Mouse (Mus musculus): ENCODE data around the gene Pex11g. TPM values are rescaled to one million over a fixed set of nuclear protein-coding genes. Genes with fewer than 3 reads are reported as not detected.

The Pex11g gene
- total and polyA plus RNA-seq, 2 experiments from 2014 or later: 1.8 to 3.1 TPM

DNA sequence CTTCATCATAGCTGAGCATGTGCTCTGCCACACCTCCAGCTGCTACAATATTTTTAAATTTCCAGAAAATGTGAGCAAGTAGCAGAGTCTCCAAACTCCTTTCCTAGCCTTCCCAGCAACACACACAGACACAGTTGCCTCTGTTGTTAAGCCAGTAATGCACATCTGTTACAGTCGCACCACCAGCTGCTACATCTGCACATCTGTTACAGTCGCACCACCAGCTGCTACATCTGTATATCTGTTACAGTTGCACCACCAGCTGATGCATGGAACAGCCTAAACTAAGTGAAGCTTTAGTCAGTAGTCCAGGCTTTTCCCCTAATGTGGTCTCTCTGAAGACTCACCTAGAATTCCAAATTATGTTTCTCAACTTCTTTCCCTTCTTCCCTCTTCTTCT, 39.1 kb downstream of the Pex11g start:
- WGBS: 92% methylated on average over 2 of the region's 2 CpGs
- ATAC-seq (ENCODE audit: low FRiP score): no peak
- H3K36me3 ChIP-seq (ENCODE audit: insufficient read depth, low read length): peaks cover 18% of the 10 kb centered on the region

GRCm38 (mm10) chr8:3426211-3426610, 41.3 kb downstream of the Pex11g start:
- Histone ChIP-seq H3K9ac (replicated peaks; ENCODE audit: low read length, poor library complexity, severe bottlenecking) (no peak overlapping the region), H3K4me2 (ENCODE audit: low read depth, low read length, poor library complexity, severe bottlenecking) (no peak overlapping the region), H3K4me1 (ENCODE audit: insufficient read depth, low read length) (no peaks in the 10 kb centered on the region), H3K36me3 (ENCODE audit: insufficient read depth, low read length) (0 out of 2 replicates have a peak, but pooled peaks cover 6% of the 10 kb centered on the region), H3K4me3 (ENCODE audit: low read depth, low read length) (no peak overlapping the region), H3K27ac (ENCODE audit: low read depth, low read length) (no peak overlapping the region), H3K27me3 (ENCODE audit: insufficient read depth, low read length) (no peaks in the 10 kb centered on the region), H3K9me3 (ENCODE audit: low read length) (no peaks in the 10 kb centered on the region)
- ATAC-seq (ENCODE audit: low FRiP score) (no peak), DNase-seq (ENCODE audit: low spot score) (no peak)
- no peak for TF ChIP-seq CTCF (IDR thresholded peaks at IDR 0.05)
- 91% methylated on average over 3 of the region's 3 CpGs for WGBS

More for the DNA sequence above, 39.1 kb downstream of the Pex11g start:
- no peak overlapping the region for H3K4me3 ChIP-seq (ENCODE audit: low read depth, low read length)
- no peaks in the 10 kb centered on the region for H3K27me3 ChIP-seq (ENCODE audit: insufficient read depth, low read length)
- no peaks in the 10 kb centered on the region for H3K4me1 ChIP-seq (ENCODE audit: insufficient read depth, low read length)
- no peak for TF ChIP-seq CTCF (IDR thresholded peaks at IDR 0.05)
- H3K9me3 ChIP-seq (ENCODE audit: low read length): no peaks in the 10 kb centered on the region
- no peak for DNase-seq (ENCODE audit: low spot score)
- H3K27ac ChIP-seq (ENCODE audit: low read depth, low read length): no peak overlapping the region
- no peak overlapping the region for H3K9ac ChIP-seq (replicated peaks; ENCODE audit: low read length, poor library complexity, severe bottlenecking)
- H3K4me2 ChIP-seq (ENCODE audit: low read depth, low read length, poor library complexity, severe bottlenecking): no peak overlapping the region

DNA sequence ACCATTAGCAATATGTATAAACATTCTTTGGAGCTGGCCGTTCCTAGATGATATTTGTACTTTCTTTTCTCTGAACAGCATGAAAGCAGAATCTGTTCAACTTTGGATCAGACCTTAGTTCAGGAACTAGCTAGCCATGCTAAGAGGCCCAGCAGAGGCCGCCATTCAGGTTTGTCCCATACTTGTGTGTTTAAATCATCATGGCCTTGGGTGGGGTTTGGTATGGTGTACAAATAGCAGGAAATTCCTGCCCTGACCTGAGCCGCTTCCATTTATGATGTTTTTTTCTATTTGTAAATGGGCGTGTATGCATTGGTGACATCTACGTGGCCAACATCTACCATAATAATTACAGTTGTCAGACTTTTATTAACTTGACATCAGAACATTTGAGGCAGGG, 42.3 kb downstream of the Pex11g start:
- H3K9me3 ChIP-seq (ENCODE audit: low read length): no peaks in the 10 kb centered on the region
- no peak overlapping the region for H3K9ac ChIP-seq (replicated peaks; ENCODE audit: low read length, poor library complexity, severe bottlenecking)
- no peak overlapping the region for H3K4me3 ChIP-seq (ENCODE audit: low read depth, low read length)
- DNase-seq (ENCODE audit: low spot score) (no peak), ATAC-seq (ENCODE audit: low FRiP score) (no peak)
- no peak overlapping the region for H3K27ac ChIP-seq (ENCODE audit: low read depth, low read length)
- H3K36me3 ChIP-seq (ENCODE audit: insufficient read depth, low read length): 0 out of 2 replicates have a peak, but pooled peaks cover 6% of the 10 kb centered on the region
- no peak for TF ChIP-seq CTCF (IDR thresholded peaks at IDR 0.05)
- no peak overlapping the region for H3K4me2 ChIP-seq (ENCODE audit: low read depth, low read length, poor library complexity, severe bottlenecking)
- no peaks in the 10 kb centered on the region for H3K4me1 ChIP-seq (ENCODE audit: insufficient read depth, low read length)
- H3K27me3 ChIP-seq (ENCODE audit: insufficient read depth, low read length): no peaks in the 10 kb centered on the region
- WGBS: 91% methylated on average over 5 of the region's 5 CpGs

- WGBS: 96% methylated on average over 5 of the region's 5 CpGs
- no peaks in the 10 kb centered on the region for H3K36me3 ChIP-seq (ENCODE audit: insufficient read depth, low read length)
- ATAC-seq (ENCODE audit: low FRiP score) (no peak), DNase-seq (ENCODE audit: low spot score) (no peak)
- H3K9me3 ChIP-seq (ENCODE audit: low read length): no peaks in the 10 kb centered on the region
- H3K27me3 ChIP-seq (ENCODE audit: insufficient read depth, low read length): no peaks in the 10 kb centered on the region
- peaks cover 2% of the 10 kb centered on the region; the same call in 1 of the 2 replicates for H3K4me1 ChIP-seq (ENCODE audit: insufficient read depth, low read length)
- H3K9ac ChIP-seq (replicated peaks; ENCODE audit: low read length, poor library complexity, severe bottlenecking): no peak overlapping the region
- no peak overlapping the region for H3K4me2 ChIP-seq (ENCODE audit: low read depth, low read length, poor library complexity, severe bottlenecking)
- TF ChIP-seq CTCF (IDR thresholded peaks at IDR 0.05): no peak
- H3K27ac ChIP-seq (ENCODE audit: low read depth, low read length): no peak overlapping the region
- no peak overlapping the region for H3K4me3 ChIP-seq (ENCODE audit: low read depth, low read length)
Observed at GRCm38 (mm10) chr8:3421507-3421906, 46.0 kb downstream of the Pex11g start.

DNA sequence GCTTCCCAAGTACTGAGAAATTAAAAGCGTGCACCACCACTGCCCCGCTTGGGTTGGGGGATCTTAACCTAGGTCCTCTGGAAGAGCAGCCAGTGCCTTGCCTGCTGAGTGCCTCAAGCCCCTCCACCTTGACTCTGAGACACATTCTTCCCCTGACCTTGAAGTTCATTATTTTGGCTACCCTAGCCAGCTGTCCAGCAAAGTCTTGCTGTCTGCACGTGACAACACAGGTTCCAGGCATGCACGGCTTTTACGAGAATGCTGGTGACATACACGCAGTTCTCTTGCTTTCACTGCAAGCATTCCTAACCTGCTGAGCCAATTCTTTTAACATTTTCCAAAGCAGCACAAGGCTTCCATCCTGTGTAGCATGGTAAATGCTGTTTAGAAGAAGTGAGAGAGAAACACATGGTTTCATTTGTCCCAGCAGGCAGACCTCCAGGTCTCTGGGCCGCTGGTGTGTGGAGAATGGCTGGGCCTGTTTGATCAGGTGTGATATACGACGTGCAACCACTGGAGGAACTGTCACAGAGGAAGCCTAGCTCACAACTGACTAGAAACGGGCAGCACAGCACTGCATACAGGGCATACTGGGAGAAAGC, 47.3 kb downstream of the Pex11g start:
- DNase-seq (ENCODE audit: low spot score): no peak
- H3K9ac ChIP-seq (replicated peaks; ENCODE audit: low read length, poor library complexity, severe bottlenecking): no peak overlapping the region
- no peak overlapping the region for H3K4me2 ChIP-seq (ENCODE audit: low read depth, low read length, poor library complexity, severe bottlenecking)
- H3K36me3 ChIP-seq (ENCODE audit: insufficient read depth, low read length): no peaks in the 10 kb centered on the region
- H3K27ac ChIP-seq (ENCODE audit: low read depth, low read length): no peak overlapping the region
- peaks cover 2% of the 10 kb centered on the region; the same call in 1 of the 2 replicates for H3K4me1 ChIP-seq (ENCODE audit: insufficient read depth, low read length)
- ATAC-seq (ENCODE audit: low FRiP score): no peak
- H3K27me3 ChIP-seq (ENCODE audit: insufficient read depth, low read length): no peaks in the 10 kb centered on the region
- TF ChIP-seq CTCF (IDR thresholded peaks at IDR 0.05): no peak
- 84% methylated on average over 10 of the region's 10 CpGs for WGBS
- no peak overlapping the region for H3K4me3 ChIP-seq (ENCODE audit: low read depth, low read length)
- no peaks in the 10 kb centered on the region for H3K9me3 ChIP-seq (ENCODE audit: low read length)

- peaks cover 2% of the 10 kb centered on the region; the same call in 1 of the 2 replicates for H3K4me1 ChIP-seq (ENCODE audit: insufficient read depth, low read length)
- no peaks in the 10 kb centered on the region for H3K27me3 ChIP-seq (ENCODE audit: insufficient read depth, low read length)
- 82% methylated on average over 1 of the region's 1 CpGs for WGBS
- no peak for ATAC-seq (ENCODE audit: low FRiP score)
- no peak overlapping the region for H3K27ac ChIP-seq (ENCODE audit: low read depth, low read length)
- TF ChIP-seq CTCF (IDR thresholded peaks at IDR 0.05): no peak
- H3K9ac ChIP-seq (replicated peaks; ENCODE audit: low read length, poor library complexity, severe bottlenecking): no peak overlapping the region
- no peaks in the 10 kb centered on the region for H3K36me3 ChIP-seq (ENCODE audit: insufficient read depth, low read length)
- no peak overlapping the region for H3K4me3 ChIP-seq (ENCODE audit: low read depth, low read length)
- H3K4me2 ChIP-seq (ENCODE audit: low read depth, low read length, poor library complexity, severe bottlenecking): no peak overlapping the region
- DNase-seq (ENCODE audit: low spot score): no peak
- no peaks in the 10 kb centered on the region for H3K9me3 ChIP-seq (ENCODE audit: low read length)
Observed at GRCm38 (mm10) chr8:3418101-3418500, 49.4 kb downstream of the Pex11g start.
